Mouse (Mus musculus) kidney, postnatal 0 days (tissue): ENCODE measurements at regions not wholly inside any gene's neighbourhood (a gene's known extent, or its start where the extent isn't known, plus 50 kb on each side); places are given as distances from the start of the nearest gene placed in this dataset.

ENCODE experiments used
- ATAC-seq: fragments of 200-750 bp; cut with Nextera tagmentation; replicated peaks from 2 replicates; pipeline ENCODE4 v1.8.0; 2017; ENCODE audit warnings: low read depth, moderate number of reproducible peaks, moderate TSS enrichment, moderate library complexity; ENCODE audit not compliant: low FRiP score
- DNase-seq: peaks from one replicate; pipeline ENCODE4 v3.0.0-alpha.2; 2016; ENCODE audit warnings: low spot score
- H3K27ac ChIP-seq: fragments of 300-500 bp; sonication (generic); 2 replicates; pipeline ENCODE4 v1.5.1; 2014; ENCODE audit warnings: mild to moderate bottlenecking
- H3K27me3 ChIP-seq: fragments of 300-500 bp; sonication (generic); 2 replicates; pipeline ENCODE4 v1.6.1; 2014; ENCODE audit warnings: low read length, mixed read lengths; ENCODE audit not compliant: insufficient read depth
- H3K36me3 ChIP-seq: fragments of 300-500 bp; sonication (generic); 2 replicates; pipeline ENCODE4 v1.6.1; 2014; ENCODE audit warnings: low read length, mixed read lengths; ENCODE audit not compliant: insufficient read depth
- H3K4me1 ChIP-seq: fragments of 300-500 bp; sonication (generic); replicated peaks from 2 replicates; pipeline ENCODE4 v1.6.1; 2014; ENCODE audit warnings: antibody characterized with exemption, low read length, mixed read lengths; ENCODE audit not compliant: insufficient read depth
- H3K4me2 ChIP-seq: fragments of 300-500 bp; sonication (generic); 2 replicates; pipeline ENCODE4 v1.6.1; 2014; ENCODE audit warnings: mild to moderate bottlenecking, low read length, moderate library complexity, mixed read lengths
- H3K4me3 ChIP-seq: fragments of 300-500 bp; sonication (generic); replicated peaks from 2 replicates; pipeline ENCODE4 v1.5.1; 2014; ENCODE audit warnings: low read depth, low read length
- H3K9ac ChIP-seq: fragments of 300-500 bp; sonication (generic); 2 replicates; pipeline ENCODE4 v1.6.1; 2014; ENCODE audit warnings: low read depth, low read length
- H3K9me3 ChIP-seq: fragments of 300-500 bp; sonication (generic); replicated peaks from 2 replicates; pipeline ENCODE4 v1.6.1; 2016; ENCODE audit warnings: low read length, inconsistent platforms, mixed read lengths
- CTCF ChIP-seq: IDR thresholded peaks from 2 replicates; pipeline ENCODE4 v1.5.1; 2016; ENCODE audit warnings: antibody characterized with exemption, low read depth, mild to moderate bottlenecking, moderate library complexity
- WGBS: fragments of 180-500 bp; shearing (Covaris S2); extraction: QIAGEN DNeasy Blood & Tissue Kit; methylation state at CpG from one replicate; pipeline ENCODE4 v1.1.7; 2014; 5-methylcytosine and 5-hydroxymethylcytosine counted together

DNA sequence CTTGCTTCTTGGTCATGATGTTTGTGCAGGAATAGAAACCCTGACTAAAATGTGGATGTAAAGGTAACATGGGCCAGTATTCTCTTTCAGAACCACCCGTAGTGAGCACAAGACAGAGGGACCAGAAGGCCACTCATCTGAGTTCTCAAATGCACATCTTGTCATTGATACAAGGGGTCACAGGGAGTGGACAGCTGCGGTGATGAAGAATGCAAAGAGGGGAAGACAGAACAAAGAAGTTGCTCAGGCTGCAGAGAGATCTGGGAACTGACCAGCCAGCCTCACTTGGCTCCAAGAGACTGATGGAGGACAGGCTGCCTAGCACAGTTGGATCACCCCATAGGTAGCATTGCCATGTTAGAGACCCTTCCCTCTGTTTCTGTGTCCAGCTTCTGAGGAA, 181.1 kb downstream of the Xxylt1 start:
- 77% methylated on average over 2 of the region's 2 CpGs for WGBS
- Histone ChIP-seq H3K4me2 (no peak overlapping the region), H3K27ac (no peak overlapping the region), H3K9me3 (peaks cover 3% of the 10 kb centered on the region; the same call in 1 of the 2 replicates), H3K4me1 (no peaks in the 10 kb centered on the region), H3K4me3 (no peak overlapping the region), H3K36me3 (no peaks in the 10 kb centered on the region), H3K27me3 (no peaks in the 10 kb centered on the region), H3K9ac (no peak overlapping the region)
- TF ChIP-seq CTCF: no peak
- DNase-seq: no peak
- no peak for ATAC-seq

- Histone ChIP-seq H3K27ac (no peak overlapping the region), H3K4me3 (no peak overlapping the region), H3K27me3 (no peaks in the 10 kb centered on the region), H3K4me1 (no peaks in the 10 kb centered on the region), H3K36me3 (no peaks in the 10 kb centered on the region), H3K9ac (no peak overlapping the region), H3K9me3 (peaks cover 3% of the 10 kb centered on the region; the same call in 1 of the 2 replicates), H3K4me2 (no peak overlapping the region)
- DNase-seq (no peak), ATAC-seq (no peak)
- no peak for TF ChIP-seq CTCF
These were observed 179.9 kb downstream of the Xxylt1 start for GRCm38 (mm10) chr16:30901309-30901708.
